Mouse (Mus musculus): ENCODE results near the gene Efcab6.

- TF ChIP-seq POLR2A (IDR thresholded peaks at IDR 0.05; ENCODE audit: low read depth, low read length) (no peak), CTCF (IDR thresholded peaks at IDR 0.05; ENCODE audit: borderline replicate concordance, insufficient read depth, low read length) (no peak)
Measured at GRCm38 (mm10) chr15:83996864-83997263, 68.3 kb downstream of the Efcab6 start.

Measured in embryonic fibroblast, embryonic 13.5 days (primary cell).